Mouse (Mus musculus): ENCODE measurements around the gene Ccr4.

GRCm38 (mm10) chr9:114465442-114465841, 39.3 kb downstream of the Ccr4 start:
- TF ChIP-seq POLR2A (IDR thresholded peaks at IDR 0.05; ENCODE audit: extremely low read depth, insufficient read depth, low read length) = no peak
- no peak for TF ChIP-seq CTCF (IDR thresholded peaks at IDR 0.05; ENCODE audit: extremely low read depth, insufficient read depth, low read length)

Measured in cortical plate, adult 2 months (tissue).